Mouse (Mus musculus) embryonic facial prominence, embryonic 14.5 days (tissue): ENCODE data around the gene Ube2j1. TPM values are rescaled to one million over a fixed set of nuclear protein-coding genes. Genes with fewer than 3 reads are reported as not detected.
A peak's percentile ranks its signal among the peaks of the same experiment; 100 is the strongest.
"Not testable (repeated sequence)": the region's sequence is repeated elsewhere in the genome, so short reads cannot be mapped to it uniquely, and the experiment has no call there.

Experiments
- ATAC-seq: fragments of 200-750 bp; cut with Nextera tagmentation; 2 replicates; pipeline ENCODE4 v1.8.0; 2017; ENCODE audit warnings: low read depth, moderate number of reproducible peaks, moderate TSS enrichment
- DNase-seq: peaks from one replicate; pipeline ENCODE4 v3.0.0-alpha.2; 2015; ENCODE audit warnings: low spot score
- H3K27ac ChIP-seq: fragments of 300-500 bp; sonication (generic); replicated peaks from 2 replicates; pipeline ENCODE4 v1.5.1; 2014; ENCODE audit warnings: low read depth, mild to moderate bottlenecking, low read length, moderate library complexity
- H3K27me3 ChIP-seq: fragments of 300-500 bp; sonication (generic); replicated peaks from 2 replicates; pipeline ENCODE4 v1.6.1; 2014; ENCODE audit warnings: low read length; ENCODE audit not compliant: control insufficient read depth, insufficient read depth
- H3K36me3 ChIP-seq: fragments of 300-500 bp; sonication (generic); 2 replicates; pipeline ENCODE4 v1.6.1; 2014; ENCODE audit warnings: low read length, mixed read lengths; ENCODE audit not compliant: control insufficient read depth, insufficient read depth
- H3K4me1 ChIP-seq: fragments of 300-500 bp; sonication (generic); 2 replicates; pipeline ENCODE4 v1.6.1; 2014; ENCODE audit warnings: antibody characterized with exemption, low read length; ENCODE audit not compliant: control insufficient read depth, insufficient read depth
- H3K4me2 ChIP-seq: fragments of 300-500 bp; sonication (generic); 2 replicates; pipeline ENCODE4 v1.6.1; 2014; ENCODE audit warnings: low read depth, mild to moderate bottlenecking, low read length, moderate library complexity, mixed read lengths
- H3K4me3 ChIP-seq: fragments of 300-500 bp; sonication (generic); 2 replicates; pipeline ENCODE4 v1.5.1; 2014; ENCODE audit warnings: low read depth, mild to moderate bottlenecking, low read length
- H3K9ac ChIP-seq: fragments of 300-500 bp; sonication (generic); 2 replicates; pipeline ENCODE4 v1.6.1; 2014; ENCODE audit warnings: low read depth, mild to moderate bottlenecking, low read length, moderate library complexity, mixed read lengths
- H3K9me3 ChIP-seq: fragments of 300-500 bp; sonication (generic); 2 replicates; pipeline ENCODE4 v1.6.1; 2016; ENCODE audit warnings: low read length; ENCODE audit not compliant: control insufficient read depth
- WGBS: fragments of 180-500 bp; shearing (Covaris S2); extraction: QIAGEN DNeasy Blood & Tissue Kit; methylation state at CpG from one replicate; pipeline ENCODE4 v1.1.7; 2014; 5-methylcytosine and 5-hydroxymethylcytosine counted together
- polyA plus RNA-seq: library from polyadenylated mRNA; unstranded; fragments of >200 nt; fragmentation: Nextera tagmentation; extraction: Ambion mirVana; gene quantifications from 2 replicates; pipeline ENCODE4 v1.2.1, GENCODE M21; 2014

Ube2j1 gene
- polyA plus RNA-seq, 1 experiment from 2014 or later = 54.7 TPM

DNA sequence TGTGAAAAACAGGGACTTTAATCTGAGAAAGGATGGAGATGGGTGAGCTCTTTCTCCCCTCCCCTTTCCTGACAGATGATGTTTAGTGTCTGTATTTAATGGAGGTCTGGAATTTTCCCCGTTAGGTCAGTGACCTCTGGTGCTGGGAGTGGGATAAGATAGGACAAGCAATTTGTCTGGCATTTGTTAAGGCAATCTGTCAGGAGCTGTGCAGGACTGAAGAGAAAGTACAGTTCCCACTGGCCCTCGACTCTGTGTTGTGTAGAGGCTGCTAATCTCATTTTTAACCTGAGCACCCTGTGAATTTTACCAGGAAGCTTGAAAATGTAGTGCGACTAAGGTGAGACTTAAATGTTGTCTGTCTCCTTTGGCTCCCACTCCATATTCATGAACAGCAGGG is 45.5 kb upstream of the Ube2j1 start:
- DNase-seq = no peak
- peak overlapping the region; percentile 100; the same call in 1 of the 2 replicates for H3K4me2 ChIP-seq

DNA sequence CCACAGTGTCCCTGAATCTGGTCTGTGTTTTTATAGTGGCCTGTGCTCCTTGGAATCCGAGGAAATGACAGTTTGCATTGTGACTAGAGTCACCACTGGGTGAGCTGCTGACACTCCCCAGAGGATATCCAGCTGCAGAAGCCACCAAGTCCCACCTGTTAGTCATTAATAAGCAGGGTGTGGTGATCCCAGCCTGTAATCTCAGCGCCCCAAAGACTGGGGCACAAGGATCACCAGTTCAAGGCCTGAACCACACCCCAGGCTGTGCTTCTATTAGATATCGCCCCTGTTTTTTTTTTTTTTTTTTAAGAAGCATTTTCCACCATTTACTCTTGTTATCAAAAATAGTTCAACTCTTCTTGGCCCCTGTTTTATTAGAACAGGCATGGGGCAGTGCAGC is 44.2 kb upstream of the Ube2j1 start:
- DNase-seq (peak; percentile 8), ATAC-seq (no peak)
- H3K27ac ChIP-seq = no peak overlapping the region
- no peak overlapping the region for H3K4me3 ChIP-seq
- H3K27me3 ChIP-seq = no peaks in the 10 kb centered on the region
- H3K9me3 ChIP-seq = no peaks in the 10 kb centered on the region
- H3K36me3 ChIP-seq = no peaks in the 10 kb centered on the region
- H3K9ac ChIP-seq = no peak overlapping the region
- H3K4me2 ChIP-seq = no peak overlapping the region
- H3K4me1 ChIP-seq = 0 out of 2 replicates have a peak, but pooled peaks cover 4% of the 10 kb centered on the region
- 59% methylated on average over 3 of the region's 3 CpGs for WGBS

More for the DNA sequence above, 45.5 kb upstream of the Ube2j1 start:
- no peak for ATAC-seq
- Histone ChIP-seq H3K27ac (no peak overlapping the region), H3K9ac (no peak overlapping the region), H3K4me3 (0 out of 2 replicates have a peak overlapping the region, but pooled peaks have one; percentile 78), H3K9me3 (no peaks in the 10 kb centered on the region), H3K27me3 (peaks cover 7% of the 10 kb centered on the region; the same call in 1 of the 2 replicates), H3K4me1 (0 out of 2 replicates have a peak, but pooled peaks cover 4% of the 10 kb centered on the region), H3K36me3 (no peaks in the 10 kb centered on the region)
- 14% methylated on average over 3 of the region's 3 CpGs for WGBS

DNA sequence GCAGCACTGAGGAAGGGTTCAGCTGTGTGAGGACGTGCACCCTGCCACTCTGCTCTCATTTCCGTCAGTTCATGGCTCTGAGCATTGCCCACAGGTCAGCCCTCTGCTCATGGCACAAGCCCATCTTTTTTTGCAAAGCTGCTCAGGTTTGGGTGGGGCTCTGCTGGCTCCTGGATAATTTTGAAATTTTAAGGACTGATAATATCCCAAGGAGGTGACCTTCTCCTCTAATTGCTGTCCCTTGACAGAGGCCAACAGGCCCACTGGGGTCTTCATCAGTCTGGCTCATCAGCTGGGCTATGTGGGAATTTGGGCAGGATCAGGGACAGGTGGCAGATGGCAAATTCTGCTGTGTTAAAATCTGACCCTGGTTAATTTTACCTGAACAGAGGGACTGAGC is 41.9 kb upstream of the Ube2j1 start:
- Histone ChIP-seq H3K27me3 (no peaks in the 10 kb centered on the region), H3K9ac (no peak overlapping the region), H3K9me3 (no peaks in the 10 kb centered on the region), H3K4me3 (no peak overlapping the region), H3K27ac (no peak overlapping the region), H3K36me3 (no peaks in the 10 kb centered on the region), H3K4me1 (0 out of 2 replicates have a peak, but pooled peaks cover 4% of the 10 kb centered on the region), H3K4me2 (no peak overlapping the region)
- WGBS = 71% methylated on average over 2 of the region's 2 CpGs
- no peak for ATAC-seq
- no peak for DNase-seq

DNA sequence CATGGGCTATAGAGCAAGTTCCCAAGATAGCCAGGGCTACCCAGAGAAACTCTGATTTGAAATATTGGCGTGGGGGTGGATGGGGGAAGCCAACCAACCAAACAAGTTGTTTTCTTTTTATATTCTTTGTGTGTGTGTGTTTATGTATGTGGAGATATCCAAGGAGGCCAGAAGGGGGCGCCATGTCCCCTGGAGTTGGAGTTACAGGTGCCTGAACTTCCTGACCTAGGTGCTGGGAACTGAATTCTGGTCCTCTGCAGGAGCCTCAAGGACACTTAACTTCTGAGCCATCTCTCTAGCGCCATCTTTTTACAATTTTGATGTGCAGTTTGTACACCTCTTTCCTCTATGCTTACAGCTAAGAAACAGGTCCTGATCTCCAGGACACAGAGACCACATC is 37.0 kb upstream of the Ube2j1 start:
- Histone ChIP-seq H3K4me1 (no peaks in the 10 kb centered on the region), H3K4me2 (no peak overlapping the region), H3K9ac (no peak overlapping the region), H3K4me3 (no peak overlapping the region), H3K36me3 (no peaks in the 10 kb centered on the region), H3K27ac (no peak overlapping the region), H3K9me3 (no peaks in the 10 kb centered on the region), H3K27me3 (no peaks in the 10 kb centered on the region)
- WGBS = 72% methylated on average over 3 of the region's 3 CpGs
- DNase-seq (no peak), ATAC-seq (no peak)

DNA sequence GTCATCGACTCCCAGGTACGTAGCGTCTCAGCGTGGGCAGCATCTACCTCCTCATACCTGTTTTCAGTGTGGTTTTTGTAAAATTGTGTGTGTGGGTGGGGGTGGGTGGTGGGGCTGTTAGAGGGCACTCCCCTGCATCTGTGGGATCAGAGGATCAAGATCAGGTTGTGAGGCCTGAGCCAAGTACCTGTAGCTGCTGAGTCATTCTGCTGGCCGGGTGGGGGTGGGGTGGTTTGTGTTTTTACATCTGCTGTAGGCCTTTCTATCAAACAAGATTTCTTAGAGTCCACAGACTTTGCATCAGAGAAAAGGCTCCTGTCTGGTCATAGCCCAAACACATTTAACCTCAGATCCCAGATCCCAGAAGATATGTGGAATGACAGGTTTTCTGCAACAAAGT is 35.1 kb upstream of the Ube2j1 start:
- no peak overlapping the region for H3K9ac ChIP-seq
- no peak overlapping the region for H3K27ac ChIP-seq
- WGBS = 95% methylated on average over 5 of the region's 5 CpGs
- H3K36me3 ChIP-seq = no peaks in the 10 kb centered on the region
- H3K4me2 ChIP-seq = no peak overlapping the region
- no peak for DNase-seq
- ATAC-seq = no peak
- H3K9me3 ChIP-seq = no peaks in the 10 kb centered on the region
- no peak overlapping the region for H3K4me3 ChIP-seq
- H3K4me1 ChIP-seq = no peaks in the 10 kb centered on the region
- no peaks in the 10 kb centered on the region for H3K27me3 ChIP-seq

DNA sequence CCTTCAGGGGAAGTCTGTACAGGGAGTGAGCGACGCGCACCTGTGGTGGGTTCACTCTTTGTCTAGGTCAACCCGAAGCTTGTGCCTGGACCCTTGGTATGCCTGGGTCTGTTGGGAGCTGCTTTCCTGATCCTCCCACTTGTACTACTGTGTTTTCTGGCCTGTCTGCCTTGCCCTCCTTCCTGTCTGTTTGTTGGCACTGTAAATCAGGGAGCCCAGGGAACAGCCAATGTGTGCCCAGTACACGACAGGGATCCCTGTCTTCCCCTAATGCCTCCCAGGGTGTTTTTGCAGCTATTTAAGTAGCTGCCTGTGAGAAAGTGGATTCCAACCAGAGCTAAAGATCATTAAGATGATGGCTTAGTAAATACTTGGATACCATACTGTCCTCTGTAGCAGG is 33.6 kb upstream of the Ube2j1 start:
- no peak for DNase-seq
- H3K27ac ChIP-seq = no peak overlapping the region

DNA sequence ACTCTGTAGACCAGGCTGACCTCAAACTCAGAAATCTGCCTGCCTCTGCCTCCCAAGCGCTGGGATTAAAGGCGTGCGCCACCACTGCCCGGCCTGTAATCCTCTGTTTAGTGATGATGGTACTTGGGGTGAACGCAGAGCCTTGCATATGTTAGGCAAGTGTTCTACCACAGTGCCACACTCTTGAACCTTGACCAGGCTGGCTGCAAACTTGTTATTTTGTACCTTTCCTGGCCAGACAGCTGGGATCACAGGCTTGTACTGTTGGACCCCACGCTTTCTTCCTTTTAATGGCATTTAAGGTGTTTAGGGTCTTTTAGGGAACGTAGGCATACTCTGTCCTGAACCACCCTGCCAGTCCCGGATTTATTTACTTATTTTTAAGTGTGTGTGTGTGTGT is 32.2 kb upstream of the Ube2j1 start:
- H3K4me2 ChIP-seq = no peak overlapping the region

More for the DNA sequence above, 33.6 kb upstream of the Ube2j1 start:
- Histone ChIP-seq H3K27me3 (no peaks in the 10 kb centered on the region), H3K36me3 (no peaks in the 10 kb centered on the region), H3K4me3 (no peak overlapping the region), H3K4me2 (no peak overlapping the region), H3K9ac (no peak overlapping the region), H3K9me3 (no peaks in the 10 kb centered on the region), H3K4me1 (no peaks in the 10 kb centered on the region)
- 77% methylated on average over 5 of the region's 5 CpGs for WGBS
- ATAC-seq = no peak

DNA sequence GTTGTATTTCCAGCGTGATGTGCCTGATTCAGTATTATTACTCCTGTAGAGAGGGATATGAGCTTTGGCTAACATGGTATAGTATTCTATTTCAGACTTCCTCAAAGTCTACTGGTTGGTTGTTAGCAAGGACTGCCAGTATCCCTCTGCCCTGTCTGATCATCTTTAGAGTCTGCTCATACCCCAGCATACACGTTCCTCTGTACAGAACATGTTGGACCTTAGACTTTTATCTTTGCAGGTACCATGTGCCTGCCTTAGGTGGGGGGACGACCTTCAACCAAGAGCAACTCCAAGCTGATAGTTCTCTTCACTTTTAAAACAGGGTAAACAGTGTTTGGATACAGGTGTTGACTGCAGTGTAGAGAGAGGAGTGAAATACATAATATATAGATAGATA is 29.1 kb upstream of the Ube2j1 start:
- no peak for ATAC-seq
- WGBS = 76% methylated on average over 3 of the region's 3 CpGs
- H3K27ac ChIP-seq = no peak overlapping the region
- no peaks in the 10 kb centered on the region for H3K36me3 ChIP-seq
- H3K27me3 ChIP-seq = no peaks in the 10 kb centered on the region
- H3K9me3 ChIP-seq = no peaks in the 10 kb centered on the region
- H3K4me2 ChIP-seq = no peak overlapping the region
- DNase-seq = no peak
- H3K4me3 ChIP-seq = no peak overlapping the region
- H3K4me1 ChIP-seq = no peaks in the 10 kb centered on the region
- H3K9ac ChIP-seq = no peak overlapping the region

More for the DNA sequence above, 32.2 kb upstream of the Ube2j1 start:
- Histone ChIP-seq H3K9me3 (no peaks in the 10 kb centered on the region), H3K36me3 (no peaks in the 10 kb centered on the region), H3K27ac (no peak overlapping the region), H3K4me1 (no peaks in the 10 kb centered on the region), H3K4me3 (no peak overlapping the region), H3K9ac (no peak overlapping the region), H3K27me3 (no peaks in the 10 kb centered on the region)
- DNase-seq = no peak
- 94% methylated on average over 8 of the region's 8 CpGs for WGBS
- no peak for ATAC-seq

DNA sequence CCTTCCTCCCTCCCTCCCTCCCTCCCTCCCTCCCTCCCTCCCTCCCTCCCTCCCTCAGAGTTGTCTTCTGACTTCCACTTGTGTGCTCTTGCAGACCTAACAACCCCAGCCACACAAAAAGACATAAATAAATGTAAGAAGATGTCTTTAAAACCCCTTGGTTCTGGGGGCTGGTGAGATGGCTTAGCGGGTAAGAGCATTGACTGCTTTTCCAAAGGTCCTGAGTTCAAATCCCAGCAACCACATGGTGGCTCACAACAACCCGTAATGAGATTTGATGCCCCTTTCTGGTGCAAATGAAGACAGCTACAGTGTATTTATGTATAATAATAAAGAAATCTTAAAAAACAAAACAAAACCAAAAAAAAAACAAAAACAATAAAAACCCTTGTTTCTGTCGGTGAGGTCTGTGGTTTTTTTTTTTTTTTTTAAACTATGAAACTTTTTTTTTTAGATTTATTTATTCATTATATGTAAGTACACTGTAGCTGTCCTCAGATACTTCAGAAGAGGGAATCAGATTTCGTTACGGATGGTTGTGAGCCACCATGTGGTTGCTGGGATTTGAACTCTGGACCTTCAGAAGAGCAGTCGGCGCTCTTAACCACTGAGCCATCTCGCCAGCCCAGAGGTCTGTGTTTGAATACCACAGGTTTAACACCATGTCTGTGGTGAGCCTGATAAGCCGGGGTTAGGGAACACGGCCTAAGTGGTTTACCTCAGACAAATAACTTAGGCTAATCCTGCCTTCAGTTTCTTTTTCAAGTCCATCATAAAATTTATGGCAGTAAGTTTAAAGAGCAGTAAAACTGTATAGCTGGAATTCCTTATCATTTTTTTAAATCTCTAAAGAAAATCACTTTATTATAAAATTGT is 25.4 kb upstream of the Ube2j1 start:
- H3K9me3 ChIP-seq, H3K4me1 ChIP-seq, H3K9ac ChIP-seq, H3K27ac ChIP-seq, DNase-seq, H3K4me2 ChIP-seq, H3K4me3 ChIP-seq, ATAC-seq, H3K36me3 ChIP-seq, H3K27me3 ChIP-seq: not testable (repeated sequence)
- 87% methylated on average over 10 of the region's 10 CpGs for WGBS
